Mouse (Mus musculus): Measurements from ENCODE around the gene Ncoa7. TPM values are rescaled to one million over a fixed set of nuclear protein-coding genes. Genes with fewer than 3 reads are reported as not detected.
A peak's percentile ranks its signal among the peaks of the same experiment; 100 is the strongest.

Ncoa7 gene
- polyA plus RNA-seq, 1 experiment from 2014 or later: 19.2 TPM

DNA sequence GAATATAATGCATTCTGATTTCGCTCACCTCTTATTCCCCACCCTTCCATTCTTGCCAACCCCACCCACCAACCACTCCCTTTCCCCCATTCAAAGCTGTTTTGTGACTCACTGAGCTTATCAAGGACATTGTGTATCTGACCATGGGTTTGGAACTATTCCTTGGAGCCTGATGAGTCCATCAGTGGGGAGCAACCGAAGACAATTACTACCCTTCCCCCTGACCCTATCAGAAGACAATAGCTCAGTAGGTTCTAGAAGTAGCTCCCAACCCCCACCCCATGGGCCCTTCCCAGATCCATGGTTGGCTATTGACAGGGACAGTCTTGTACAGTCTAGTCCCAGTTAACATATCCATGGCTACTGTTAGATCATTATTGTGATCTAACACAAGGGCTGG, 65.8 kb downstream of the Ncoa7 start:
- H3K27me3 ChIP-seq (ENCODE audit: control insufficient read depth, insufficient read depth, low read length): no peaks in the 10 kb centered on the region
- WGBS: 93% methylated on average over 2 of the region's 2 CpGs
- no peak overlapping the region for H3K27ac ChIP-seq (replicated peaks; ENCODE audit: low read depth, low read length)
- no peaks in the 10 kb centered on the region for H3K36me3 ChIP-seq (ENCODE audit: control insufficient read depth, insufficient read depth, low read length)
- no peak for DNase-seq
- H3K9ac ChIP-seq (replicated peaks; ENCODE audit: low read length): no peak overlapping the region
- H3K9me3 ChIP-seq (ENCODE audit: control insufficient read depth, low read length): no peaks in the 10 kb centered on the region
- no peak overlapping the region for H3K4me3 ChIP-seq (replicated peaks; ENCODE audit: low read depth, low read length)
- H3K4me2 ChIP-seq (ENCODE audit: low read length): no peak overlapping the region
- no peaks in the 10 kb centered on the region for H3K4me1 ChIP-seq (ENCODE audit: control insufficient read depth, insufficient read depth, low read length)
- no peak for ATAC-seq (ENCODE audit: low FRiP score, low TSS enrichment)

DNA sequence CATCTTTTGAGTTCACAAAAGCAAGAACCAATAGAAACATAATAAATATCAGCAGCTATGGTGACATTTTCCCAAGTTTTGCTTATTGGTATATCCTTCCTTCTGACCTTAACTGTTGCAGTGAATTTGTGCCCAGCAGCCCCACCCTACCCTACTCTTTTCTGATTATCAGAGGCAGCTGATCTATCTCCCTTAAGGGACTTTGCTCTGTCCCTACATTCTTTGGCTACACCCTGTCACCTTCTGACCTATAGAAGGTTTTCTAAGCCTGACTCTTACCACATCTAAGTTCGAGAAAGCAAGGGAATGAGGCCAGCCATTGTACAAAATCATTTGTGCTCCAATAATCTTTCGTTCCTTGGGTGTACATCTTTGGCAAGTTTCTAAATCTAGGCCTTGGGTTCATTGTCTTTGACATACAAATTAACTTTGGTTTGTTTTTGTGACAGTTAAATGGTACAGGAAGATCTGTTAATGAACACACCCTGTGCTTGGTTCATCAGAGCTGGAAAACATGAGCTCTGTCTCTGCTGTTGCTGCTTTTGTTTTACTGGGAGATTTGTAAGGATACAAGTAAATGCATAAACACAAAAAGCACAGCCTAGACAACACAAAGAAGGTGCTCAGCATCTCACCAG, 69.9 kb downstream of the Ncoa7 start:
- DNase-seq (no peak), ATAC-seq (ENCODE audit: low FRiP score, low TSS enrichment) (no peak)
- Histone ChIP-seq H3K4me3 (replicated peaks; ENCODE audit: low read depth, low read length) (no peak overlapping the region), H3K4me2 (ENCODE audit: low read length) (no peak overlapping the region), H3K4me1 (ENCODE audit: control insufficient read depth, insufficient read depth, low read length) (no peaks in the 10 kb centered on the region), H3K27me3 (ENCODE audit: control insufficient read depth, insufficient read depth, low read length) (no peaks in the 10 kb centered on the region), H3K9me3 (ENCODE audit: control insufficient read depth, low read length) (no peaks in the 10 kb centered on the region), H3K27ac (replicated peaks; ENCODE audit: low read depth, low read length) (no peak overlapping the region), H3K9ac (replicated peaks; ENCODE audit: low read length) (no peak overlapping the region), H3K36me3 (ENCODE audit: control insufficient read depth, insufficient read depth, low read length) (no peaks in the 10 kb centered on the region)
- 69% methylated on average over 2 of the region's 2 CpGs for WGBS

DNA sequence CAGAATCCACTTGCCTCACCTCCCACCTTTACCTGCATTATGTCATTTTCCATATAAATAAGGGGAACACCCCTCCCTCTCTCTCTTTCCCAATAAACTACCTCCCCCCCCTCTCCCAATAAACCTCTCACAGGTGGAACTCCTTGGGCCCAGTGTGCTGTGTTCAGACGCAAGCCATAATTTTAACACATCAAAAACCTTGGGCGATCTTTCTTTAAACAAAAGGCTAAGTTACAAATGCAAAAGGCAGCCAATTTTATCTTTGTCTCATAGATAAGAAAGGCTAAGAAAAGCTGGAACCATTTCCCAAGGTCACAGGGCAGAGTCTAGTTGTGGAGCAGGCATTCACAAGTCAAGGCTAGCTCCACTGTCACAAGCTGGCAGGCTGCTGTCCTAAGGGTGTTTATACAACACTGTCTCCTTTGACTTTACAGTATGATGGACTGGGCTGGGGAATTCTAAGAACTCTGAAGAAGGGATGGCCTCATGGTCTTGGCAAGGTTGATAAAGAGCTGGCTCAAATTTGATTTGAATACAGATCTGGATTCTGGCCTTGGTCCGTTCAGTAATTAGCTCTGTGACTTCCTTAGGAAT, 71.7 kb downstream of the Ncoa7 start:
- H3K9me3 ChIP-seq (ENCODE audit: control insufficient read depth, low read length): no peaks in the 10 kb centered on the region
- H3K27ac ChIP-seq (replicated peaks; ENCODE audit: low read depth, low read length): no peak overlapping the region
- H3K4me1 ChIP-seq (ENCODE audit: control insufficient read depth, insufficient read depth, low read length): no peaks in the 10 kb centered on the region
- WGBS: 94% methylated on average over 3 of the region's 3 CpGs
- no peak overlapping the region for H3K4me2 ChIP-seq (ENCODE audit: low read length)
- ATAC-seq (ENCODE audit: low FRiP score, low TSS enrichment) (no peak), DNase-seq (no peak)
- H3K4me3 ChIP-seq (replicated peaks; ENCODE audit: low read depth, low read length): no peak overlapping the region
- H3K27me3 ChIP-seq (ENCODE audit: control insufficient read depth, insufficient read depth, low read length): no peaks in the 10 kb centered on the region
- no peaks in the 10 kb centered on the region for H3K36me3 ChIP-seq (ENCODE audit: control insufficient read depth, insufficient read depth, low read length)
- no peak overlapping the region for H3K9ac ChIP-seq (replicated peaks; ENCODE audit: low read length)

DNA sequence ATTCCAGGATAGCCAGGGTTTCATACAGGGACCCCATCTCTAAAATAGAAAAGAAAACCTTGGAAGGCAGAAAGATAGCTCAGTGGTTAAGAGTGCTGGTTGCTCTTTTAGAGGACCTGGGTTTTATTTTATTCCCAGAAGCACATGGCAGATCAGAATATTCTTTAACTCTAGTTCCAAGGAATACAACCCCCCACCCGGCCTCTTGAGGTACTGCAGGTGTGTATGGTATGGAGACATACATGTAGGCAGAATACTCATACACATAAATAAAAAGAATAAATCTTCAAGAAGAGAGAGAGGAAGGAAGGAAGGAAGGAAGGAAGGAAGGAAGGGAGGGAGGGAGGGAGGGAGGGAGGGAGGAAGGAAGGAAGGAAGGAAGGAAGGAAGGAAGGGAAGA, 72.3 kb downstream of the Ncoa7 start:
- H3K9ac ChIP-seq (replicated peaks; ENCODE audit: low read length): no peak overlapping the region
- DNase-seq (no peak), ATAC-seq (ENCODE audit: low FRiP score, low TSS enrichment) (no peak)
- no peaks in the 10 kb centered on the region for H3K9me3 ChIP-seq (ENCODE audit: control insufficient read depth, low read length)
- no peaks in the 10 kb centered on the region for H3K36me3 ChIP-seq (ENCODE audit: control insufficient read depth, insufficient read depth, low read length)
- no peaks in the 10 kb centered on the region for H3K4me1 ChIP-seq (ENCODE audit: control insufficient read depth, insufficient read depth, low read length)
- H3K27ac ChIP-seq (replicated peaks; ENCODE audit: low read depth, low read length): no peak overlapping the region
- H3K4me2 ChIP-seq (ENCODE audit: low read length): no peak overlapping the region
- no peaks in the 10 kb centered on the region for H3K27me3 ChIP-seq (ENCODE audit: control insufficient read depth, insufficient read depth, low read length)
- WGBS: 62% methylated on average over 1 of the region's 1 CpGs
- H3K4me3 ChIP-seq (replicated peaks; ENCODE audit: low read depth, low read length): no peak overlapping the region

DNA sequence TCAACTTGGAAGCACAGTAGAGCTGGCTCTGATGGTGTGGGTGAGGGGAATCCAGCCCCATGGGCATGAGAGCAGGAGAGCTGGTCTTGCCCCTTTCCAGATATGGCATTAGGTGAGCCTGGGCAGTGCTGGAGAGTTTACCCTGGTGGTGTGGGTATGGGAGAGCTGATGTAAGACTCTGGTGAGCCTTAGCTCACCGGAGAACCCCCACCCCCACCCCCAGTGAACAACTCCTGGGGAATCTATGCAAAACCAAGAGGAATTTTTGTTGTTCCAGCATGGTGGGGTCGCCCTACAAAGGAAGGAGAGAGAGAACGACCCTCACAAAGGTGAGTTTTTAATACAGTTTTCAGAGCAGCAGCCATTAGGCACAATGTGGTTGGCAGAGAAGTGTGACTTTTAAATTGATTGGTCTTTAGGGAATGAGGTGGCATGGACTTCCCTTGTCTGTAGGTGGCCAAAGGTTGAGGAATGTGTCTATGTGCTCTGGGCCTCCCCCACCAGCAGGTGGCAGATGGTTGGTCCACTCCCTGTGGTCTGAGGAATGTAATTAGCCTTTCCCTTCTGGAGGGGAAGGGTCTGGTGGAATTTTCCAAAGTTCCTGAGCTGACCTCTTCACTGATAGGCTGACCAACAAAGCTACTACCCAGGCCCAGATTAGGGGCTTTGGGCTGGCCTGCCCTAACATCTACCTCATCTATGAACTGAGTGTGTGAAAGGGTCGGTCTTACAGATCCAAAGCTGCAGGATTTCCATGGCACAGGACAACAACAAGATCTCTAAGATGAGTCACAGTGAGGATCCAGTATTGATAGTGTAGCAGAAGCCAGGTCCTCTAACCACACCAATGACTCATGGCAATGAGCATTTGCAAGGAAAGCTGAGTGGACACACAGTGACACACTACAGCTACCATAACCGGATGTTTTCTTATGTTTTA, 73.7 kb downstream of the Ncoa7 start:
- Histone ChIP-seq H3K27me3 (ENCODE audit: control insufficient read depth, insufficient read depth, low read length) (no peaks in the 10 kb centered on the region), H3K27ac (replicated peaks; ENCODE audit: low read depth, low read length) (no peak overlapping the region), H3K36me3 (ENCODE audit: control insufficient read depth, insufficient read depth, low read length) (no peaks in the 10 kb centered on the region), H3K4me3 (replicated peaks; ENCODE audit: low read depth, low read length) (no peak overlapping the region), H3K9ac (replicated peaks; ENCODE audit: low read length) (no peak overlapping the region), H3K4me2 (ENCODE audit: low read length) (no peak overlapping the region), H3K9me3 (ENCODE audit: control insufficient read depth, low read length) (no peaks in the 10 kb centered on the region), H3K4me1 (ENCODE audit: control insufficient read depth, insufficient read depth, low read length) (no peaks in the 10 kb centered on the region)
- ATAC-seq (ENCODE audit: low FRiP score, low TSS enrichment) (no peak), DNase-seq (no peak)
- WGBS: 87% methylated on average over 5 of the region's 5 CpGs

GRCm38 (mm10) chr10:30723014-30723413, 80.1 kb downstream of the Ncoa7 start:
- Histone ChIP-seq H3K9ac (replicated peaks; ENCODE audit: low read length) (no peak overlapping the region), H3K9me3 (ENCODE audit: control insufficient read depth, low read length) (no peaks in the 10 kb centered on the region), H3K27me3 (ENCODE audit: control insufficient read depth, insufficient read depth, low read length) (no peaks in the 10 kb centered on the region), H3K4me3 (replicated peaks; ENCODE audit: low read depth, low read length) (no peak overlapping the region), H3K36me3 (ENCODE audit: control insufficient read depth, insufficient read depth, low read length) (no peaks in the 10 kb centered on the region), H3K27ac (replicated peaks; ENCODE audit: low read depth, low read length) (no peak overlapping the region), H3K4me1 (ENCODE audit: control insufficient read depth, insufficient read depth, low read length) (no peaks in the 10 kb centered on the region), H3K4me2 (ENCODE audit: low read length) (no peak overlapping the region)
- 97% methylated on average over 1 of the region's 1 CpGs for WGBS
- ATAC-seq (ENCODE audit: low FRiP score, low TSS enrichment) (no peak), DNase-seq (no peak)

GRCm38 (mm10) chr10:30720556-30720955, 82.6 kb downstream of the Ncoa7 start:
- H3K9ac ChIP-seq (replicated peaks; ENCODE audit: low read length): no peak overlapping the region
- H3K4me2 ChIP-seq (ENCODE audit: low read length): no peak overlapping the region
- peak; percentile 38; the same call in 1 of the 2 replicates for ATAC-seq (ENCODE audit: low FRiP score, low TSS enrichment)
- no peak for DNase-seq
- H3K4me3 ChIP-seq (replicated peaks; ENCODE audit: low read depth, low read length): no peak overlapping the region
- H3K9me3 ChIP-seq (ENCODE audit: control insufficient read depth, low read length): no peaks in the 10 kb centered on the region
- WGBS: 90% methylated on average over 3 of the region's 3 CpGs
- H3K4me1 ChIP-seq (ENCODE audit: control insufficient read depth, insufficient read depth, low read length): no peaks in the 10 kb centered on the region
- no peak overlapping the region for H3K27ac ChIP-seq (replicated peaks; ENCODE audit: low read depth, low read length)
- H3K36me3 ChIP-seq (ENCODE audit: control insufficient read depth, insufficient read depth, low read length): no peaks in the 10 kb centered on the region
- H3K27me3 ChIP-seq (ENCODE audit: control insufficient read depth, insufficient read depth, low read length): no peaks in the 10 kb centered on the region

GRCm38 (mm10) chr10:30719947-30720346, 83.2 kb downstream of the Ncoa7 start:
- Histone ChIP-seq H3K36me3 (ENCODE audit: control insufficient read depth, insufficient read depth, low read length) (no peaks in the 10 kb centered on the region), H3K9me3 (ENCODE audit: control insufficient read depth, low read length) (no peaks in the 10 kb centered on the region), H3K4me1 (ENCODE audit: control insufficient read depth, insufficient read depth, low read length) (no peaks in the 10 kb centered on the region), H3K4me3 (replicated peaks; ENCODE audit: low read depth, low read length) (no peak overlapping the region), H3K4me2 (ENCODE audit: low read length) (no peak overlapping the region), H3K9ac (replicated peaks; ENCODE audit: low read length) (no peak overlapping the region), H3K27me3 (ENCODE audit: control insufficient read depth, insufficient read depth, low read length) (no peaks in the 10 kb centered on the region), H3K27ac (replicated peaks; ENCODE audit: low read depth, low read length) (no peak overlapping the region)
- DNase-seq (no peak), ATAC-seq (ENCODE audit: low FRiP score, low TSS enrichment) (0 out of 2 replicates have a peak, but pooled peaks have one; percentile 38)
- 88% methylated on average over 1 of the region's 1 CpGs for WGBS

Measured in midbrain, embryonic 14.5 days (tissue).